Mouse (Mus musculus) MN1 (cell line): Measurements from ENCODE around the gene E430018J23Rik.
"Not testable (repeated sequence)": the region's sequence is repeated elsewhere in the genome, so short reads cannot be mapped to it uniquely, and the experiment has no call there.

ENCODE experiments used
- DNase-seq: peaks from one replicate; pipeline ENCODE4 v3.0.0-alpha.2; 2016; ENCODE audit warnings: low spot score

E430018J23Rik gene

GRCm38 (mm10) chr7:127393157-127393943, at the start of gene E430018J23Rik:
Gene E430018J23Rik (minus strand): TSS chr7:127393629.
- peak; percentile 98 for DNase-seq

DNA sequence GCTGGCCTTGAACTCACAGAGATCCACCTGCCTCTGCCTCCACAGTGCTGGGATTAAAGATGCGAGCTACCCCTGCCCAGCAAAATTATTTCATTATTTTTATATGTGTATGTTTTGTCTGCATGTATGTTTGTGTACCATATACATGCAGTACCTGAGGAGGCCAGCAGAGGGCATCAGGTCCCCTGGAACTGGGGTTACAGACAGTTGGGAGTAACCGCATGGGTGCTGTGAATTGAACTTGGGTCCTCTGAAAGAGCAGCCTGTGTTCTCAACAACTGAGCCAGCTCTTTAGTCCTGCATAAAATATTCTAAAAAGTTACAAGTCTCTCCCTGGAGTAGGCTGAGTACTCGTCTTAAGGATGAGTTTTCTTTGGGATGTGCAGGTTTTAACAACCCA, 44.3 kb upstream of the E430018J23Rik start:
- DNase-seq: no peak

GRCm38 (mm10) chr7:127435206-127435605, 41.8 kb upstream of the E430018J23Rik start:
- no peak for DNase-seq

DNA sequence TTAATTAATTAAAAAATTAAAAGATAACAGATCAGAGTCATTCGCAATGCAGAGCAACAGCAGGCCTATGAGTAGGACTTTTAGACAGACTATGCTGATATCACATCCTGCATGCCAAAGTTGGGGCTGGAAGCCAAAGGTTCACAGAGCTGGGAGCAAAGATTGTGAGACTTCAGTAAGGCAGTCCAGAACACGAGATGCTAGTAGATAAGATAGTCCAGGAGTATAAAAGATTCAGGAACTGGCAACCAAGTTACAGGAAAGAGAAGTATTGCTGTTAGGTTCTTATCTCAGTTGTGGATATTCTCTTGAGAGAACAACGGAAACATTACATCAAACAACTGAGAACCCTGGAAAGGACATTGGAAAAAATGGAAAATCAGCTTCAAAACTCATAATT, 32.9 kb upstream of the E430018J23Rik start:
- DNase-seq: no peak

DNA sequence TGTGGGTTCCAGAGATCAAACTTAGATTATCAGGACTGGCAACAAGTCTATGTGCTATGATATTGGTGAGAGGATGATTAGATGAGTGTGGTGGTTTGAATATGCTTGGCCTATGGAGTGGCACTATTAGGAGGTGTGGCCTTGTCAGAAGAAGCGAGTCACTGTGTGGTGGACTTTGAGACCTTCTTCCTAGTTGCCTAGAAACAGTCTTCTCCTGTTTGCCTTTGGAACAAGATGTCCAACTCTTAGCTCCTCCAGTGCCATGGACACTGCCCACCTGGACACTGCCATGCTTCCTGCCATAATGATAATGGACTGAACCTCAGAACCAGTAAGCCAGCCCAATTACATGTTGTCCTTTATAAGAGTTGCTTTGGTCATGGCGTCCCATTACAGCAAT, 32.5 kb upstream of the E430018J23Rik start:
- DNase-seq: no peak

DNA sequence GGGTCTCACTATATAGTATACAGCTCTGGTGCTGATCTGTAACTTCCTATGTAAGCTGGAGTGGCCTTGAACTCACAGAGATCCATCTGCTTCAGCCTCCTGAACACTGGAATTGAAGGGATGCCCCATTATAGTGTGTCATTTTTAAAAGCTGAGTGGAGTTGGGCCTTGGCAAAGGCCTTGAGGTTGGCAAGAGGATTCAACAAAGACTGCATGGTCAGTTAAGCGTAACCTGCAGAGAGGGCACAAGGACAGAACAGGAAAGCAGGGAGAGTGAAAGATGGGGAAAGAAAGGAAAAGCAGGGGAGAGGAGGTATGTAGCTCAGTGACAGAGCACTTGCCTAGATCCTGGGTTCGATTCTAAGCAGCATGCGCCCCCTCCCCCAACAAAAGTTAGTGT, 31.9 kb upstream of the E430018J23Rik start:
- DNase-seq: no peak

DNA sequence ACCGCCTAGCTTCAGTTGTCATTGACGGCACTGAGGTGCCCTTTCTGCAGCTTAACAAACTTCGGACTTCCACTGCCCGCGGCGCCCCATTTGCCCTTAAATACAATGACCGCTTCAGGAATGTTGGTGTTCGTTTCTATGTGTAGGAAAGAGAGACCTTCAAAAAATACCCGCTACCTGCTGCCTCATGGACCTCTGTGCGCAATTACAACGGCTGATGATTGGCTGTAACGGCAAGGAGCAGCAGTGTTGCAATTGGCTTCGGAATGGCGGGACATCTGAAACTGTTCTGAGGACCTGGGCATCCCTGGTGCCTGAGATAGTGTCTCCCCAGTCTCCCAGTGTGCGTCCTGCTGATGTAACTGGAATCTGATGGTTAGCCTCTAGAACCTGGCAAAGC, 28.8 kb upstream of the E430018J23Rik start:
- DNase-seq: peak; percentile 44

DNA sequence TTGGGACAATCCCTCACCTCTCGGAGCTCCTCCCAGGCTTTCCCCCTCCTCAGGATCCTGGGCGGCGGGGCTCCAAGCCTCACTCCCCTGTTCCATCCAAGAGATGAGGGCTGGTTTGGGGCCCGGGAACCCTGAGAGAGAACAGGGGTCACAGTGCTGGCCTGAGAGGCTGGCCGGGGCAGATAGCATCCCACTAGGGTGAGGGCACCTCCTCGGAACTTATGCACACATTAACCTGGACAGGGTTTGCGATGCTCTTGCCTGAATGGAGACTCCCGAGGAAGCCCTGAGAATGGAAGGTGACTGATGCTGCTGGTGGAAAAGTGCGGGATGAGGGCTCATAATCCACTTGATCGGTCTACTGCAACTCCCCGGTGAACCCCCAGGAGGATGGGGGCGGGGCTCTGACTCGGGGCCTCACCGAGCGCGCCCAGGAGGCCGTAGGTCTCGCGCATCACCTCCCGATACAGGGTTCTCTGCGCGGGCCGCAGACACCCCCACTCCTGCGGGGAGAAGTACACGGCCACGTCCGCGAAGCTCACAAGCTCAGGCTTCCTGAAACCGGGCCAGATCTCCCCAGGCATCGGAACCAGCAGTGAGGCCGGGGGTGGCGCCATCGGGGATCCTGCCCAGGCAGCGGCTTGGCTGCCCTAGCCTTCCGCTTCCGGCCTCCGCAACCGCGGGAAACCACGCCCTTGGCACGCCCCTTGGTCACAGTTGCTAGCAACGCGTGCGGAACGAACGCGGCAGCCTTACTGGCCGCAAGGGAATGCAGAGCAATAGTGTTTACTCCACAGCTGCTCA, 28.2 kb upstream of the E430018J23Rik start, which contains the start of gene Zfp688:
Gene Zfp688, minus strand, starts transcription at position 681 of the 804 bp plus-strand sequence.
- peak; percentile 93 for DNase-seq

GRCm38 (mm10) chr7:127411418-127411817, 18.0 kb upstream of the E430018J23Rik start:
- no peak for DNase-seq

GRCm38 (mm10) chr7:127406002-127406987, 12.9 kb upstream of the E430018J23Rik start, which contains the start of gene Zfp764:
Gene Zfp764 (minus strand): TSS chr7:127406822.
- peak; percentile 89 for DNase-seq

GRCm38 (mm10) chr7:127404101-127404500, 10.7 kb upstream of the E430018J23Rik start:
- not testable (repeated sequence) for DNase-seq

DNA sequence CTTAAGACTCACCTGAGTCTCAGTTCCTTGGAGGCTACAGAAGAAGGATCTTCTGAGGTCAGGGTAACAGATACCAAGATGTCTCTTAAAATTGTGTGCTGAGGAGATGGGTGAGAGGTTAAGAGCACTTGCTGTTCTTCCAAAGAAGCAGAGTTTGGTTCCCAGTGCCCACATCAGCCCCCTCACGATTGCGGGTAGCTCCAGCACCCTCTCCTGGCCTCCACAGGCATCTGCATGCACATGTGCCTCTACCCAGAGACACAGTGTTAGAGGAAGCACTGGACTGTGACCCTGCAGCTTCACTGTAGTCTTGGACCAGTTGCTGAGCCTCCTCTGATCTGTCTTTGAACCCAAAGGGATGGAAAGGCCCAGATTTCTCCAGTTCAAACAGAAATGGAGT, 9.6 kb upstream of the E430018J23Rik start:
- DNase-seq: no peak

DNA sequence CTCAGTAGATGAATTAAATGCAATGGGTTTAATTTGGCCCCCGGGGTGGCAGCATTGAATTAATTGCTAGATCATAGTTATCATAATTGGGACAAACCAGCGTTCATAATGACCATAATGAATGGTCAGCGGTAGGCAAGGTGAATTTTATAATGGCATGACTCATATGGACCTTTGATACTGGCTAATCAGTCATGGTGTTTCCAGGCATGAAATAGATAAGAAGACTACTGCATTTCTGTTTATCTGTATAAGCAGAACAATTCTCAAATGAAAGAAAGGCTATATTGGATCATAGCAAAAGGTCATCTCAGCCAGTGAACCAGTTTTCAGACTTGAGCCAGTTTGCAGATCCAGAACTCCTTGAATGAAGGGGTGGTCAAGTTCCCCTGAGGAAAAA, 6.9 kb upstream of the E430018J23Rik start:
- DNase-seq: no peak

- no peak for DNase-seq
Measured at GRCm38 (mm10) chr7:127393944-127394333, 510 bp upstream of the E430018J23Rik start.

GRCm38 (mm10) chr7:127392251-127392824, 1.1 kb downstream of the E430018J23Rik start:
- no peak for DNase-seq

GRCm38 (mm10) chr7:127391538-127391937, 1.9 kb downstream of the E430018J23Rik start:
- no peak for DNase-seq

- DNase-seq: no peak
Measured at GRCm38 (mm10) chr7:127390306-127390705, 3.1 kb downstream of the E430018J23Rik start.

DNA sequence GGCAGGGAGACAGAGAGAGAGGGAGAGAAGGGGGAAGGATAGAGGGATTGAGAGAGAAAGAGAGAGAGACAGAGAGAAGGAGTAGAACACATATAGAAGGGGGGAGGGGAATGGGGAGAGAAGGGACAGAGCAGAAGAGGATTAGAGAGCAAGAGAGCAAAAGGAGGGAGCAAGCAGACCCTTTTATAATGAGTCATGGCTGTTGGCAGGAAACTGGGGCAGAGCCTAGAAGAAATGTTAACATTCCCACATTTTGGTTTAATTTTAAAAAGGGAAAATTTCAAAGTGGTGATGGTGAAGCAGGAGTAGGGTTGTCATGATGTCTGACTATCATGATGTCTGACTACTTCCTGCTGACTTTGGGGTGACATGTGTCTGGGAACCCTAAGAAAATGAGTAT, 5.2 kb downstream of the E430018J23Rik start:
- DNase-seq: not testable (repeated sequence)

GRCm38 (mm10) chr7:127386641-127387392, 6.6 kb downstream of the E430018J23Rik start, which contains the start of gene 9130019O22Rik:
Gene 9130019O22Rik (minus strand): TSS chr7:127387166.
- DNase-seq: peak; percentile 42

DNA sequence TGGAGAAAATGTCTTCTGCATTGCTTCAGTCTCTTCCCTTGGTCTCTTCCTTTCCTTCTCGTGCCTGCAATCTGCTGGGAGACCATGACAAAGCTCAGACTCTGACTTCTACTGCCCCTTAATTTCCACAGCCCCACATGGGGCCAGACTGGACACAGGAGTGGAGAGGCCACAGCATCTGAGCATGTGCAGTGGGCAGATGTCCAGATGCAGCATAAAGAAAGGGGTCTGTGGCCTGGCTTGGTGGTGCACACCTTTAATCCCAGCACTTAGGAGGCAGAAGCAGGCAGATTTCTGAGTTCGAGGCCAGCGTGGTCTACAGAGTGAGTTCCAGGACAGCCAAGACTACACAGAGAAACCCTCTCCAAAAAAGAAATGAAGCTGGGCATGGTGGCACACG, 7.9 kb downstream of the E430018J23Rik start:
- not testable (repeated sequence) for DNase-seq
